Mouse (Mus musculus) layer of hippocampus, postnatal 36 days (tissue): ENCODE measurements around the gene Calm1. TPM values are rescaled to one million over a fixed set of nuclear protein-coding genes. Genes with fewer than 3 reads are reported as not detected.

ENCODE experiments used
- DNase-seq, 2 experiments: peaks; one replicate each; pipeline ENCODE4 v3.0.0; 2022
- total RNA-seq, 2 experiments: library from RNA; stranded (reverse); gene quantifications; 2 replicates each; pipeline ENCODE4 v1.2.3; 2021

The Calm1 gene
- total RNA-seq, 2 experiments from 2014 or later: 2,038 to 2,139 TPM

DNA sequence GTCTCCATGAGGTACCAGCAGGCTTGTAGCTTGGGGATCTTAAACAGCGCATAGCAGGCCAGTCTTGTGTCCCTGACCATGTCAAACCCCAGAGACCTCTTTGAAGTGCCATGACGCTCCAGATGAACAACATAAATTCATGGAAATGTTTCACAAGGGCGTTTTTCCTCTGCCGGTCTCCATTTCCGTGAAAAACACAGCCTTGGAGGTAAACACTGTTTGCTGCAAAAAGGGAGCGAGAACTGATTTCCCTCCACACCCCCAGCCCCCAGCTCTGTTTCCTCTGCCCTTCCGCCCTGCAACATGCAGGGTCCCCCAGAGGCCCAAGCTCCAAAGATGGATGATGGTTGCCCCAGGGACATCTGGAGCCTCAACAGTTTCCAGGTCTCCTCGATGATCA lies 24.3 kb downstream of the Calm1 start:
- DNase-seq: no peak

- no peak for DNase-seq
Observed at GRCm38 (mm10) chr12:100225196-100225595, 26.0 kb downstream of the Calm1 start.

- no peak for DNase-seq
Observed at GRCm38 (mm10) chr12:100226073-100226472, 26.8 kb downstream of the Calm1 start.

GRCm38 (mm10) chr12:100226621-100227020 lies 27.4 kb downstream of the Calm1 start:
- DNase-seq: no peak

DNA sequence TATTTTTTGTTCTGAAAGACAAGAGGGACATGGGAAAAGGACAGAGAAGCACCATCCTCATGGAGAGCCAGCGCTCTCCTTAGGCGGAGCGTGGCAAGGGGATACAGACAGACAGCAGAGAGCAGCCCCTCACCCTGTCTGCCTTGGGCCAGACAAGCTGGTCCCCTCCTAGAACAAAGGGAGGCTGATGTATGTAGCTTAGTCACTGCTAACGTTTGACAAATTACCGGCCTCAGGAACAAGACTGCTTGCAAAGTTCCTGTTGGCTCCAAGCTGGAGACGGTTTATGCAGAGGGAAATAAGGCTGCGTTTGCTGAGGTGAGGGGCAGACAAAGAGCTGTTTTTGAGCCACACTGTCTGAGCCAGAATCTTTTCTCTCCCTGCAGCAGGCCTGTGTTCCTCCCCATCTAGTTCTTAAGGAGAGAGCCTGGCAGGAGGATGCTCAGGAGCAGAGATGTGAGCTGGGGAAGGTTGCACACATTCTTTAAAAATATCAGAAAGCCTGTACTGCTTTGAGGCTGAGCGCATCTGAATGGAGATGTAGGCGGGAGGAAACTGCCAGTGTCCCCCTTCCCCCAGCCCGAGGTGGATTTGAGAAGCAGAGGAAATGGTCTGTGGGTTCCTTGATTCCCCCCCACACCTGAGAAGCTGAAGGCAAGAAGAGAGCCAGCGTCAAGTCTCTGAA lies 28.9 kb downstream of the Calm1 start:
- DNase-seq: no peak

DNA sequence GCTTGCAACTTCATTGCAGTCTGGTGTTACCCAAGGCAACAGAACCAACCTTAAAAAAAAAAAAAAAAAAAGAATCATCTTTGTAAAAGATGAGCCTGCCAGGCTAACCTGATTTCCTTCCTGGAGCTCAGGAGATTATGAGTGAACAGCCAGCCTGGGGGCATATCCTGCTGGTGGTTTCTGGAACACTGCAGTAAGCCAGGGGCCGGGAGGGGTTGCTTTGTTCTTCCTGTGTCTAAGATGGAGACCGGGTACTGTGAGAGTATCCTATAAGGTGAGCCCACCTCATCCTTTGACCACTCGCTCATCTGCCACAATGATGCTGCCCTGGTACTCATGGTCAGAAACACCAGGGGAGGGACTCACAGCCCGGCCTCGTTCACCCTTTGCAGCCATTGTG lies 35.0 kb downstream of the Calm1 start:
- no peak for DNase-seq

- DNase-seq: no peak
Observed at GRCm38 (mm10) chr12:100234919-100235318, 35.7 kb downstream of the Calm1 start.

DNA sequence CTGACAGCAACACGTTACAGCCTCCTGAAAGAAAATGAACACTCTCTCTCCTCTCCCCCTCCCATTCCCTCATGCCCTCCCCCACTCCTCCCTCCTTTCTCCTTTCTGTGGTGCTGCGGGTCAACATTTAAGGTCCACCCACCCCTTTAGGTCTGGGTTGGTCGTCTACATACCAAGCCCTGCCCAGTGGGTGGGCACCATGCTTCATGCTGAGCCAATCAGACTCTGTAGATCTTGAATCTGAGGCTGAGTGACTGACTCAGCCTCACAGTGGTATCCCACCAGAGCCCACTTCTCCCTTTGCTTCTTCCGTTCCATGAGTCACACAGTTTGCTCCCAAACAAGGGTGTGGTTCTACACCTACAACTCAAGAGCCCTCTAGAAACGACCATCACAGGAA lies 36.2 kb downstream of the Calm1 start:
- DNase-seq: no peak

DNA sequence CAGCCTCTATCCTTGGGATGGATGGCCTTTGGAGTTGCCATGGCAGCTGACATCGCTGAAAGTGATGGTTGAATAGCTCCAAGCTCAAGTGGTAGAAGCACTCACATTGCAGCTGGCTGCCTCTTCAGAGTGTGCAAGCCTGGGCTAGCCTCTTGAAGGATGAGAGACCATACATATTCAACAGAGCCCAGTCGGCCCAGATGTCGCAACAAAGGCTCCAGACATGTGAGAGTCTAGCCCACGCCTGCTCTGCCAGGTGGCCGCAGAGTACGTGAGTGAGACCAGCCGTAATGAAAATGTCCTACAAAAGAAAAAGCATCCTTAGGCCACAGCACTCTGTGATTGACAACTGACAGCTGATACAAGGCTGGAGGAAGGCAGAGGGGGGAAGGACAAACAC lies 40.2 kb downstream of the Calm1 start:
- DNase-seq: no peak

DNA sequence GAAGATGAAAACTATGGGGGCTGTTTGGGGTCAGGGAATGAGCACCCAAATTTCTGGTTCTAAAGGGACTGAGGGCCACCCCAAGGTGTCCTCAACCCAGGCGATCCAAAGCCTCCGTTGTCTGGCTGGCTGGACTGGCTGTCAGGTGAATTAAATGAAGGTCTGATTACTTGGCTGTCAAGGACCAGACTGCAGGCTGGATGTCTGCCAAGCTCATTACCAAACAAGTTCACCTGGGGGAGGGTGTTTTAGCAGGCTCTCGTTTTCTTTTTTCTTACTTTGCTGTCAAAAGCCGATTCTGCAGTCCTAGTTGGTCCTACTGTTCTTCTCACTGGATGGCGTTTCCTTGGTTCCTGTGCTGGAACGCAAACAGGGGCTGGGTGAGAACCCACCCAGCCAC lies 40.6 kb downstream of the Calm1 start:
- DNase-seq: no peak

GRCm38 (mm10) chr12:100241911-100242796 lies 42.9 kb downstream of the Calm1 start:
- peak in 1 of 2 experiments; percentile 72 for DNase-seq

- no peak for DNase-seq
Observed at GRCm38 (mm10) chr12:100244580-100244979, 45.3 kb downstream of the Calm1 start.

GRCm38 (mm10) chr12:100249170-100249569 lies 49.9 kb downstream of the Calm1 start:
- DNase-seq: no peak

- no peak for DNase-seq
Observed at GRCm38 (mm10) chr12:100254471-100254870, 55.2 kb downstream of the Calm1 start.

- no peak for DNase-seq
Observed at GRCm38 (mm10) chr12:100255441-100255949, 56.3 kb downstream of the Calm1 start.

DNA sequence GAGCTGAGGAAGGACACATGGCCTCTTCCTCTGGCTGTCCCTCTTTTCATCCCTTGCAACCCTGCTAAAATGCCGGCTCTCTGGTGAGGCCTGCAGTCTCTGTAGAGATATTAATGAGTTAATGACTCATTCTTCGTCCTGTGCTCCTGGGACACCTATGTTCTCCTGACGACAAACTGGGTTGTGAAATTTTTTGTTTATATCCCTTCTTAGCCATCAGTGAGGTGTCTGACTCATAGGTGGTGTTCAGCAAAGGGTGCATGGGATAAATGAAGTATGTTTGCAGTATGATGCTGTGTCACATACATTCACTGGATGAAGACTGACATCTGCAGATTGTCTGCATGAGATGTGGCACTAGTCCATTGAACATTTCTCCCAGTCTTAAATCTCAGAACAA lies 58.5 kb downstream of the Calm1 start:
- DNase-seq: no peak

Other genes starting within 250 kb of the Calm1 start
- gene Kcnk13, start 234.9 kb upstream of the Calm1 start, total RNA-seq: 1 to 10 TPM; 7.4 TPM
- gene Psmc1, start 89.3 kb upstream of the Calm1 start, total RNA-seq: 100 to 1,000 TPM; 183 to 198 TPM
- 10 to 100 TPM; 19.7 to 20.2 TPM for gene Nrde2, start 39.8 kb upstream of the Calm1 start, total RNA-seq